Mouse (Mus musculus) hindbrain, embryonic 10.5 days (tissue): Measurements from ENCODE around the gene Ankrd10. TPM values are rescaled to one million over a fixed set of nuclear protein-coding genes. Genes with fewer than 3 reads are reported as not detected.
"Not testable (repeated sequence)": the region's sequence is repeated elsewhere in the genome, so short reads cannot be mapped to it uniquely, and the experiment has no call there.

ENCODE experiments used
- DNase-seq: peaks from one replicate; pipeline ENCODE4 v3.0.0-alpha.2; 2017; ENCODE audit warnings: low spot score
- H3K27ac ChIP-seq: fragments of 300-500 bp; sonication (generic); 2 replicates; pipeline ENCODE4 v1.5.1; 2016; ENCODE audit warnings: mild to moderate bottlenecking, moderate library complexity
- H3K27me3 ChIP-seq: fragments of 300-500 bp; sonication (generic); 2 replicates; pipeline ENCODE4 v1.6.1; 2016; ENCODE audit warnings: mild to moderate bottlenecking; ENCODE audit not compliant: poor library complexity, insufficient read depth, severe bottlenecking
- H3K36me3 ChIP-seq: fragments of 300-500 bp; sonication (generic); 2 replicates; pipeline ENCODE4 v1.6.1; 2016; ENCODE audit warnings: mild to moderate bottlenecking, moderate library complexity
- H3K4me1 ChIP-seq: fragments of 300-500 bp; sonication (generic); replicated peaks from 2 replicates; pipeline ENCODE4 v1.6.1; 2016; ENCODE audit warnings: mild to moderate bottlenecking
- H3K4me3 ChIP-seq: fragments of 300-500 bp; sonication (generic); 2 replicates; pipeline ENCODE4 v1.5.1; 2016; ENCODE audit warnings: mild to moderate bottlenecking, moderate library complexity
- H3K9me3 ChIP-seq: fragments of 300-500 bp; sonication (generic); 2 replicates; pipeline ENCODE4 v1.6.1; 2016; ENCODE audit warnings: mild to moderate bottlenecking, moderate library complexity
- WGBS: fragments of 180-500 bp; shearing (Covaris S2); methylation state at CpG from one replicate; pipeline ENCODE4 v1.1.7; 2016; 5-methylcytosine and 5-hydroxymethylcytosine counted together
- polyA plus RNA-seq: library from polyadenylated mRNA; unstranded; fragments of >200 nt; fragmentation: Nextera tagmentation; extraction: Ambion mirVana; gene quantifications from 2 replicates; pipeline ENCODE4 v1.2.1, GENCODE M21; 2016

Ankrd10 gene
- polyA plus RNA-seq, 1 experiment from 2014 or later, result 92.6 TPM

DNA sequence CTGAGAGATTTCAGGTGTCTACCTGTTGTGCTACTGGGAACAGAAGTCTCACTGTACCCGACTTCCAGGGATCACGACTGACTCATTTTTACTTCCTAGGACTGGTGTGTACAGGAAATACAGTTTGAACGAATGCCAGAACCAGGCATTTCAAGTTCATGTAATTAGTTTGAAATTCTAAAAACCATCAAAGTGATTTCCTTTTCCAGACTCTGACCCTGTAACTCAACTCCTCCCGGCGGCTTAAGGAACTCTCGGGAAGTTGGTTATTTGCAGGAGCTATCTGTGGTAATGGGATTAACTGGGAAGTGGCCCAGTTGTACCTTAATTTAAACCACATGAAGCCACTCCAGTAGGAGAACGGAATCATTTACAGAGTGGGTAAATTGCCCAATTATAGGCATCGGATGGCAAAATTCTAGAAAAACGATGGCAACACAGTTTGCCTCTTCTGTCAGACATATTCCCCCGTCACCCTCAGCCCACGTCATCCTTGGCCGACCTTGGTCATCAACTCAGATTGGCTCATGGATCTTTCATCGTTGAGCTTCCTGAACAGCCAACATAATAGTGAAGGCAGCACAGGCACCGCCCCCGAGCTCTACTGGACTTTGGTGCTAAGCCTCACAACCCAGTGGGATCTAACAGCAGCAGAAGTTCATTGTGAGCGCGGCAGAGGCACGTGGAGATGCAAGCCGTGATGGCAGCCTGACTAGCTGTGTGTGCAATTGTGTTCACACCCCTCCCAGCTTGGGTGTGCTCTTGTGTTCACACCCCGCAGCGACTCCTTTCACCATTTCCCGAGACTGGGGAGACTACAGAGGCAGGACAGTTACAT lies 66.1 kb downstream of the Ankrd10 start:
- WGBS, result 88% methylated on average over 22 of the region's 22 CpGs
- Histone ChIP-seq H3K4me1 (peaks cover 12% of the 10 kb centered on the region; the same call in 1 of the 2 replicates), H3K4me3 (no peak overlapping the region), H3K27ac (no peak overlapping the region), H3K9me3 (peaks cover 2% of the 10 kb centered on the region), H3K36me3 (peaks cover 55% of the 10 kb centered on the region), H3K27me3 (no peaks in the 10 kb centered on the region)
- no peak for DNase-seq

GRCm38 (mm10) chr8:11568193-11568592 lies 67.4 kb downstream of the Ankrd10 start:
- Histone ChIP-seq H3K4me1 (peaks cover 11% of the 10 kb centered on the region; the same call in 1 of the 2 replicates), H3K36me3 (peaks cover 68% of the 10 kb centered on the region)
- 93% methylated on average over 2 of the region's 2 CpGs for WGBS
- not testable (repeated sequence) for H3K9me3 ChIP-seq, H3K27me3 ChIP-seq, H3K4me3 ChIP-seq, DNase-seq, H3K27ac ChIP-seq

- Histone ChIP-seq H3K9me3 (peaks cover 5% of the 10 kb centered on the region), H3K27ac (no peak overlapping the region), H3K4me3 (no peak overlapping the region), H3K4me1 (peaks cover 5% of the 10 kb centered on the region), H3K36me3 (peaks cover 88% of the 10 kb centered on the region), H3K27me3 (no peaks in the 10 kb centered on the region)
- no peak for DNase-seq
- 91% methylated on average over 7 of the region's 7 CpGs for WGBS
These were observed 70.8 kb downstream of the Ankrd10 start for GRCm38 (mm10) chr8:11564721-11565120.

GRCm38 (mm10) chr8:11564236-11564635 lies 71.3 kb downstream of the Ankrd10 start:
- no peak overlapping the region for H3K27ac ChIP-seq
- H3K9me3 ChIP-seq, result peaks cover 5% of the 10 kb centered on the region
- H3K27me3 ChIP-seq, result no peaks in the 10 kb centered on the region
- no peak for DNase-seq
- H3K36me3 ChIP-seq, result peaks cover 87% of the 10 kb centered on the region
- 89% methylated on average over 5 of the region's 5 CpGs for WGBS
- peaks cover 10% of the 10 kb centered on the region for H3K4me1 ChIP-seq
- no peak overlapping the region for H3K4me3 ChIP-seq

Other genes starting within 250 kb of the Ankrd10 start
- gene Rab20, start 157.0 kb downstream of the Ankrd10 start, polyA plus RNA-seq, result 1.0 and 1.9 TPM in 2 replicates
- gene Naxd, start 138.3 kb downstream of the Ankrd10 start, polyA plus RNA-seq, result 110 and 127 TPM in 2 replicates
- gene Cars2, start 85.0 kb downstream of the Ankrd10 start, polyA plus RNA-seq, result 18.9 and 19.5 TPM in 2 replicates
- gene Ing1, start 80.2 kb downstream of the Ankrd10 start, polyA plus RNA-seq, result 31.0 and 31.3 TPM in 2 replicates
- 0.22 TPM in 1 of 2 replicates, not detected in the other for gene 1700016D06Rik, start 65.3 kb upstream of the Ankrd10 start, polyA plus RNA-seq
- 50.5 and 55.4 TPM in 2 replicates for gene Arhgef7, start 92.0 kb upstream of the Ankrd10 start, polyA plus RNA-seq
- 0.27 TPM in 1 of 2 replicates, not detected in the other for gene Tex29, start 204.7 kb upstream of the Ankrd10 start, polyA plus RNA-seq